Mouse (Mus musculus): Measurements from ENCODE around the gene Mapkap1.

DNA sequence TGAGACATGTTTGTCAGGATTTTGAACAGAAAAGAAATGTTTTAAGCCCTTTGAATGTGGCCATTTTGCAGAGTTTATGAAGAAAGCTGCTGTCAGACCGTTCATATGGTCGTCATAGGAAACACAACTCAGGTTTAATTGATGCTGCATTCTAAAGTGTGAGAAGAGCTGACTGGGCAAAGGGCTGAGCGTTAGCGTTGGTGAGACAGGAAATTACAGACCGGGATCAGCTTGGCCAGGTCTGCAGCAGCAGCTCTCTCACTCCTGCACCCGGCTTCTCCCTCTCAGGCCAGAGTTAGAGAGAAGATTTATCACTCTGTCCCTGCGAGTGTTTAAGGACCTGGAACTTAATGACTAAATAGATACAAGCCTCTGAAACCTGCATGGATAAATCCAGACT lies 194.2 kb downstream of the Mapkap1 start:
- TF ChIP-seq CTCF (IDR thresholded peaks at IDR 0.05; ENCODE audit: low read depth) (no peak), EP300 (IDR thresholded peaks at IDR 0.05; ENCODE audit: low read depth) (no peak)

Measured in liver, embryonic 14.5 days (tissue).